Mouse (Mus musculus) stomach, embryonic 15.5 days (tissue): ENCODE data around the gene Tmcc3. TPM values are rescaled to one million over a fixed set of nuclear protein-coding genes. Genes with fewer than 3 reads are reported as not detected.

ENCODE experiments used
- ATAC-seq: fragments of 200-750 bp; cut with Nextera tagmentation; 2 replicates; pipeline ENCODE4 v1.8.0; 2017; ENCODE audit warnings: low read depth, moderate number of reproducible peaks, moderate TSS enrichment; ENCODE audit not compliant: insufficient read depth, low FRiP score
- H3K27ac ChIP-seq: fragments of 300-500 bp; sonication (generic); 2 replicates; pipeline ENCODE4 v1.5.1; 2015; ENCODE audit warnings: mild to moderate bottlenecking, inconsistent platforms
- H3K27me3 ChIP-seq: fragments of 300-500 bp; sonication (generic); replicated peaks from 2 replicates; pipeline ENCODE4 v1.6.1; 2015; ENCODE audit warnings: inconsistent platforms
- H3K36me3 ChIP-seq: fragments of 300-500 bp; sonication (generic); 2 replicates; pipeline ENCODE4 v1.6.1; 2015; ENCODE audit warnings: inconsistent platforms
- H3K4me1 ChIP-seq: fragments of 300-500 bp; sonication (generic); 2 replicates; pipeline ENCODE4 v1.6.1; 2015; ENCODE audit warnings: inconsistent platforms
- H3K4me2 ChIP-seq: fragments of 300-500 bp; sonication (generic); 2 replicates; pipeline ENCODE4 v1.6.1; 2015; ENCODE audit warnings: mild to moderate bottlenecking, inconsistent platforms
- H3K4me3 ChIP-seq: fragments of 300-500 bp; sonication (generic); replicated peaks from 2 replicates; pipeline ENCODE4 v1.5.1; 2015; ENCODE audit warnings: inconsistent platforms
- H3K9ac ChIP-seq: fragments of 300-500 bp; sonication (generic); 2 replicates; pipeline ENCODE4 v1.6.1; 2015; ENCODE audit warnings: inconsistent platforms
- H3K9me3 ChIP-seq: fragments of 300-500 bp; sonication (generic); 2 replicates; pipeline ENCODE4 v1.6.1; 2016; ENCODE audit warnings: inconsistent platforms
- WGBS: fragments of 180-500 bp; shearing (Covaris S2); methylation state at CpG from one replicate; pipeline ENCODE4 v1.1.7; 2015; 5-methylcytosine and 5-hydroxymethylcytosine counted together
- polyA plus RNA-seq: library from polyadenylated mRNA; unstranded; fragments of >200 nt; fragmentation: Nextera tagmentation; extraction: Ambion mirVana; gene quantifications from 2 replicates; pipeline ENCODE4 v1.2.1, GENCODE M21; 2015

The Tmcc3 gene
- polyA plus RNA-seq, 1 experiment from 2014 or later, result 9.9 TPM

- peak; percentile 30; the same call in 1 of the 2 replicates for ATAC-seq
- Histone ChIP-seq H3K27me3 (no peaks in the 10 kb centered on the region), H3K36me3 (no peaks in the 10 kb centered on the region), H3K27ac (peak overlapping the region; percentile 65; the same call in 1 of the 2 replicates), H3K9ac (no peak overlapping the region), H3K4me1 (peaks cover 25% of the 10 kb centered on the region), H3K4me2 (no peak overlapping the region), H3K9me3 (no peaks in the 10 kb centered on the region), H3K4me3 (no peak overlapping the region)
- WGBS, result 36% methylated on average over 9 of the region's 9 CpGs
These were observed 238.9 kb downstream of the Tmcc3 start for GRCm38 (mm10) chr10:94550649-94551048.

- ATAC-seq, result no peak
- 24% methylated on average over 2 of the region's 2 CpGs for WGBS
- Histone ChIP-seq H3K9ac (no peak overlapping the region), H3K27ac (peak overlapping the region; percentile 65; the same call in 1 of the 2 replicates), H3K4me2 (no peak overlapping the region), H3K36me3 (no peaks in the 10 kb centered on the region), H3K4me1 (peaks cover 21% of the 10 kb centered on the region), H3K27me3 (no peaks in the 10 kb centered on the region), H3K9me3 (no peaks in the 10 kb centered on the region), H3K4me3 (no peak overlapping the region)
These were observed 239.3 kb downstream of the Tmcc3 start for GRCm38 (mm10) chr10:94551065-94551464.

GRCm38 (mm10) chr10:94551511-94551910, 239.8 kb downstream of the Tmcc3 start:
- no peak overlapping the region for H3K4me3 ChIP-seq
- no peak overlapping the region for H3K4me2 ChIP-seq
- H3K9me3 ChIP-seq, result no peaks in the 10 kb centered on the region
- H3K9ac ChIP-seq, result no peak overlapping the region
- 79% methylated on average over 6 of the region's 6 CpGs for WGBS
- H3K36me3 ChIP-seq, result no peaks in the 10 kb centered on the region
- H3K27me3 ChIP-seq, result no peaks in the 10 kb centered on the region
- peaks cover 18% of the 10 kb centered on the region for H3K4me1 ChIP-seq
- H3K27ac ChIP-seq, result peak overlapping the region; percentile 37; the same call in 1 of the 2 replicates
- no peak for ATAC-seq

GRCm38 (mm10) chr10:94551924-94552523, 240.3 kb downstream of the Tmcc3 start:
- Histone ChIP-seq H3K27ac (no peak overlapping the region), H3K9ac (no peak overlapping the region), H3K27me3 (no peaks in the 10 kb centered on the region), H3K4me2 (no peak overlapping the region), H3K36me3 (no peaks in the 10 kb centered on the region), H3K4me3 (no peak overlapping the region), H3K4me1 (peaks cover 18% of the 10 kb centered on the region), H3K9me3 (no peaks in the 10 kb centered on the region)
- ATAC-seq, result no peak
- 79% methylated on average over 7 of the region's 7 CpGs for WGBS

GRCm38 (mm10) chr10:94555394-94555793, 243.6 kb downstream of the Tmcc3 start:
- no peaks in the 10 kb centered on the region for H3K36me3 ChIP-seq
- no peak overlapping the region for H3K4me3 ChIP-seq
- H3K4me1 ChIP-seq, result peaks cover 9% of the 10 kb centered on the region
- H3K27me3 ChIP-seq, result no peaks in the 10 kb centered on the region
- 67% methylated on average over 2 of the region's 2 CpGs for WGBS
- no peak for ATAC-seq
- H3K9me3 ChIP-seq, result no peaks in the 10 kb centered on the region
- H3K27ac ChIP-seq, result no peak overlapping the region
- no peak overlapping the region for H3K9ac ChIP-seq
- H3K4me2 ChIP-seq, result no peak overlapping the region

- WGBS, result 57% methylated on average over 6 of the region's 6 CpGs
- no peaks in the 10 kb centered on the region for H3K9me3 ChIP-seq
- no peaks in the 10 kb centered on the region for H3K36me3 ChIP-seq
- no peak for ATAC-seq
- no peaks in the 10 kb centered on the region for H3K4me1 ChIP-seq
- H3K9ac ChIP-seq, result no peak overlapping the region
- H3K27ac ChIP-seq, result no peak overlapping the region
- H3K27me3 ChIP-seq, result no peaks in the 10 kb centered on the region
- no peak overlapping the region for H3K4me2 ChIP-seq
- no peak overlapping the region for H3K4me3 ChIP-seq
These were observed 245.8 kb downstream of the Tmcc3 start for GRCm38 (mm10) chr10:94557428-94558149.

GRCm38 (mm10) chr10:94558826-94559225, 247.1 kb downstream of the Tmcc3 start:
- H3K27ac ChIP-seq, result no peak overlapping the region
- H3K4me3 ChIP-seq, result no peak overlapping the region

GRCm38 (mm10) chr10:94561351-94561750, 249.6 kb downstream of the Tmcc3 start:
- WGBS, result 54% methylated on average over 7 of the region's 7 CpGs
- H3K9me3 ChIP-seq, result no peaks in the 10 kb centered on the region
- no peaks in the 10 kb centered on the region for H3K4me1 ChIP-seq
- no peaks in the 10 kb centered on the region for H3K36me3 ChIP-seq
- H3K4me2 ChIP-seq, result no peak overlapping the region
- no peak overlapping the region for H3K4me3 ChIP-seq
- no peak overlapping the region for H3K27ac ChIP-seq
- no peak for ATAC-seq
- H3K27me3 ChIP-seq, result no peaks in the 10 kb centered on the region
- H3K9ac ChIP-seq, result no peak overlapping the region

More at GRCm38 (mm10) chr10:94558826-94559225, 247.1 kb downstream of the Tmcc3 start:
- H3K9me3 ChIP-seq, result no peaks in the 10 kb centered on the region
- WGBS, result 79% methylated on average over 7 of the region's 7 CpGs
- no peaks in the 10 kb centered on the region for H3K27me3 ChIP-seq
- no peak for ATAC-seq
- H3K4me1 ChIP-seq, result no peaks in the 10 kb centered on the region
- no peak overlapping the region for H3K9ac ChIP-seq
- H3K36me3 ChIP-seq, result no peaks in the 10 kb centered on the region
- no peak overlapping the region for H3K4me2 ChIP-seq

GRCm38 (mm10) chr10:94562188-94562587, 250.4 kb downstream of the Tmcc3 start:
- no peak overlapping the region for H3K4me3 ChIP-seq
- no peaks in the 10 kb centered on the region for H3K36me3 ChIP-seq
- H3K4me2 ChIP-seq, result no peak overlapping the region
- ATAC-seq, result no peak
- no peaks in the 10 kb centered on the region for H3K27me3 ChIP-seq
- no peak overlapping the region for H3K9ac ChIP-seq
- no peak overlapping the region for H3K27ac ChIP-seq
- H3K4me1 ChIP-seq, result no peaks in the 10 kb centered on the region
- 14% methylated on average over 1 of the region's 1 CpGs for WGBS
- no peaks in the 10 kb centered on the region for H3K9me3 ChIP-seq

GRCm38 (mm10) chr10:94562991-94563390, 251.2 kb downstream of the Tmcc3 start:
- Histone ChIP-seq H3K36me3 (no peaks in the 10 kb centered on the region), H3K4me1 (no peaks in the 10 kb centered on the region), H3K4me2 (no peak overlapping the region), H3K9me3 (no peaks in the 10 kb centered on the region), H3K27ac (no peak overlapping the region), H3K9ac (no peak overlapping the region), H3K27me3 (no peaks in the 10 kb centered on the region), H3K4me3 (no peak overlapping the region)
- no peak for ATAC-seq
- WGBS, result 86% methylated on average over 3 of the region's 3 CpGs

- Histone ChIP-seq H3K9me3 (no peaks in the 10 kb centered on the region), H3K4me2 (no peak overlapping the region), H3K4me1 (no peaks in the 10 kb centered on the region), H3K27me3 (no peaks in the 10 kb centered on the region), H3K27ac (no peak overlapping the region), H3K36me3 (no peaks in the 10 kb centered on the region), H3K9ac (no peak overlapping the region), H3K4me3 (no peak overlapping the region)
- WGBS, result 41% methylated on average over 7 of the region's 7 CpGs
- no peak for ATAC-seq
These were observed 253.9 kb downstream of the Tmcc3 start for GRCm38 (mm10) chr10:94565410-94566221.
